Mouse (Mus musculus): ENCODE data around the gene Zfp770.

DNA sequence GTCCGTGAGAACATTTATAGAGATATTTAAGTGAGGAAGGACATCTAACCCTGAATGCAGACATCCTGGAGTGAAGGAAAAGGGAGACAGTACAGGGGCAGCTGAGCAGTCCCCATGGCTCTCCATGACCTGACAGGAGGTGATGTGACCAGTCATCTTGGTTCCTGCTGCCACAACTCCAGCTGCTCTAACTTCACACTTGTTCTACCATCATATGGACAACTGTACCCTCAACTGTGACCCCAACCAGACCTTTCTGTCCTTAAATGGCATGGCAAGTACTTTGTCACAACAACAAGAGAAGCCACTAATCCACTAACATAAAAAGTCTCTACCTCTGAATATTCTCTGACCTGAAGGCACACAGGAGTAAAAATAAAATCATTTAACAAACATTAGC lies 39.3 kb downstream of the Zfp770 start:
- TF ChIP-seq POLR2A (IDR thresholded peaks at IDR 0.05; ENCODE audit: insufficient read depth, low read depth, low read length) (no peak), EP300 (IDR thresholded peaks at IDR 0.05; ENCODE audit: insufficient read depth, low read depth, low read length) (no peak)
